Mouse (Mus musculus) liver, embryonic 14.5 days (tissue): ENCODE measurements around the gene Cobll1.

Source experiments
- CTCF ChIP-seq: IDR thresholded peaks from 2 replicates; pipeline ENCODE4 v1.5.1; 2016; ENCODE audit warnings: antibody characterized with exemption, low read depth, control low read depth
- EP300 ChIP-seq: IDR thresholded peaks from 2 replicates; pipeline ENCODE4 v1.6.1; 2016; ENCODE audit warnings: antibody characterized with exemption, low read depth

DNA sequence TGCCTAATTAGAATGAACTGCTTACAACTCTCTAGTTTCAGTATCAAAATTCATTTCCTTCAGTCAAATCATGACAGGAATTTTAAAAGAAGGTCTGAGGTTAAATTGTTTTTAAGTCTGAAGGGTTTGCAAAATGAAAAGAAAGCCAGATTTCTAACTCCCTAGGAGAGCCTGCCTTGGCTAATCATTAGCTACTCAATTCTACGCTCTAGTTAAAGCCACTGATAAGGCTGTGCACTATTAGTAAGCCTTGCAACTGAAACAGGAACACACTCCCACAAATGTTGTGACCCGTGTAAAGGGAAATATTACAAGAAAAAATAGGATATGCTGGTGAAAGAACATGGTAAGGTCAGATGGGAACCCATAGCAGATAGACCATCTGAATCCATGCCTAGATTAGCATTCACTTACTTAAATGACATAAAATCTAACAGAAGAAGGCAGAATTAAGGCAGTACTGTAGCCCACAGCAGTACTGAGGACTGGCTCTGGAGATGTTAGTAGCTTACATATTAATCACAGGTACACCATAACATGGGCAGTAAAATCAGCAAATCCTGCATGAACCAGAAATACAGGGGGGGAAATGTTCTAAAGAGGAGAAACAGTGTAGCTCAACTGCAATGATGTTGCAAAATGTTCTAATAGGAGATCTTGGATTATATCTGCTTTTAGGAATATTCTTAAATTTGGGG is 122.6 kb downstream of the Cobll1 start:
- no peak for TF ChIP-seq CTCF
- TF ChIP-seq EP300, result no peak
